Mouse (Mus musculus) megakaryocyte, embryonic 14.5 days (primary cell): ENCODE results near the gene Ildr1.

ENCODE experiments used
- FLI1 ChIP-seq: IDR thresholded peaks from 2 replicates; pipeline ENCODE4 v1.6.1; 2012; ENCODE audit warnings: low read length, inconsistent platforms, mixed read lengths
- GATA1 ChIP-seq: IDR thresholded peaks from 3 replicates; pipeline ENCODE4 v1.6.1; 2012; ENCODE audit warnings: mixed read lengths, low read length, inconsistent platforms, borderline replicate concordance

GRCm38 (mm10) chr16:36655910-36656309, 37.9 kb upstream of the Ildr1 start:
- TF ChIP-seq GATA1 (no peak), FLI1 (no peak)
